Mouse (Mus musculus) limb, embryonic 15.5 days (tissue): ENCODE data around the gene Trpc7. TPM values are rescaled to one million over a fixed set of nuclear protein-coding genes. Genes with fewer than 3 reads are reported as not detected.

Experiments used
- ATAC-seq: fragments of 200-750 bp; cut with Nextera tagmentation; 2 replicates; pipeline ENCODE4 v1.8.0; 2017; ENCODE audit warnings: low read depth, moderate TSS enrichment; ENCODE audit not compliant: insufficient number of reproducible peaks, low FRiP score, low TSS enrichment
- H3K27ac ChIP-seq: fragments of 300-500 bp; sonication (generic); 2 replicates; pipeline ENCODE4 v1.5.1; 2015; ENCODE audit warnings: moderate library complexity, mild to moderate bottlenecking, inconsistent platforms
- H3K27me3 ChIP-seq: fragments of 300-500 bp; sonication (generic); 2 replicates; pipeline ENCODE4 v1.6.1; 2015; ENCODE audit warnings: inconsistent platforms
- H3K36me3 ChIP-seq: fragments of 300-500 bp; sonication (generic); 2 replicates; pipeline ENCODE4 v1.6.1; 2015; ENCODE audit warnings: inconsistent platforms
- H3K4me1 ChIP-seq: fragments of 300-500 bp; sonication (generic); 2 replicates; pipeline ENCODE4 v1.6.1; 2015; ENCODE audit warnings: inconsistent platforms
- H3K4me2 ChIP-seq: fragments of 300-500 bp; sonication (generic); 2 replicates; pipeline ENCODE4 v1.6.1; 2015; ENCODE audit warnings: mild to moderate bottlenecking, inconsistent platforms
- H3K4me3 ChIP-seq: fragments of 300-500 bp; sonication (generic); 2 replicates; pipeline ENCODE4 v1.5.1; 2015; ENCODE audit warnings: mild to moderate bottlenecking, inconsistent platforms
- H3K9ac ChIP-seq: fragments of 300-500 bp; sonication (generic); 2 replicates; pipeline ENCODE4 v1.6.1; 2015; ENCODE audit warnings: inconsistent platforms
- H3K9me3 ChIP-seq: fragments of 300-500 bp; sonication (generic); 2 replicates; pipeline ENCODE4 v1.6.1; 2016; ENCODE audit warnings: inconsistent platforms
- WGBS: fragments of 180-500 bp; shearing (Covaris S2); methylation state at CpG from one replicate; pipeline ENCODE4 v1.1.7; 2015; 5-methylcytosine and 5-hydroxymethylcytosine counted together
- polyA plus RNA-seq: library from polyadenylated mRNA; unstranded; fragments of >200 nt; fragmentation: Nextera tagmentation; extraction: Ambion mirVana; gene quantifications from 2 replicates; pipeline ENCODE4 v1.2.1, GENCODE M21; 2015

Trpc7 gene
- polyA plus RNA-seq, 1 experiment from 2014 or later: 0.09 TPM

- Histone ChIP-seq H3K27me3 (no peaks in the 10 kb centered on the region), H3K27ac (no peak overlapping the region), H3K9me3 (no peaks in the 10 kb centered on the region), H3K9ac (no peak overlapping the region), H3K4me3 (no peak overlapping the region), H3K36me3 (peaks cover 26% of the 10 kb centered on the region), H3K4me2 (no peak overlapping the region), H3K4me1 (no peaks in the 10 kb centered on the region)
- WGBS: 90% methylated on average over 6 of the region's 6 CpGs
- ATAC-seq: no peak
These were observed 153.4 kb downstream of the Trpc7 start for GRCm38 (mm10) chr13:56742325-56742901.

GRCm38 (mm10) chr13:56741691-56742090 lies 154.1 kb downstream of the Trpc7 start:
- no peak for ATAC-seq
- Histone ChIP-seq H3K27ac (no peak overlapping the region), H3K9ac (no peak overlapping the region), H3K4me3 (no peak overlapping the region), H3K36me3 (peaks cover 28% of the 10 kb centered on the region), H3K27me3 (no peaks in the 10 kb centered on the region), H3K4me2 (no peak overlapping the region), H3K9me3 (no peaks in the 10 kb centered on the region), H3K4me1 (no peaks in the 10 kb centered on the region)
- 91% methylated on average over 7 of the region's 7 CpGs for whole genome bisulfite sequencing

DNA sequence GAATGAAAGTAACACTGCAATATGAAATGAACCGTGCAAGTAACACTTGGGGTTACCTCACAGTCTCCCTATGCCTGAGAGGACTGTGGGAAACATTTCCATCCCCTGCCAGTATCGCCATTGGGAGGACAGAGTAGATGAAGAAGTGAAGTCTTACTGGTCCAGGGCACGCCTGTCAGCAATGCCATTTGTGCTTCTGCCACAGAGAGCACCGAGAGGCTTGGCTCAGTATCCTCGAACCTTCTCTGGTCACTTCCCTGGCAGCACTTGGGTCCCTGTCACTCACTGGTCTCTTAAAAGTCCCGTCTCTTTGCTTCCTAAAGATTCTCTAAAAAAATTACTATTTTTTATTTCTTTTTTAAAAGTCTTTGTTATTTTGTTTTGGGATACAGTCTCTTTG lies 155.3 kb downstream of the Trpc7 start:
- Histone ChIP-seq H3K9me3 (no peaks in the 10 kb centered on the region), H3K4me1 (no peaks in the 10 kb centered on the region), H3K27ac (no peak overlapping the region), H3K4me2 (no peak overlapping the region), H3K27me3 (no peaks in the 10 kb centered on the region), H3K4me3 (no peak overlapping the region), H3K9ac (no peak overlapping the region), H3K36me3 (peaks cover 38% of the 10 kb centered on the region)
- no peak for ATAC-seq
- 86% methylated on average over 6 of the region's 6 CpGs for WGBS

DNA sequence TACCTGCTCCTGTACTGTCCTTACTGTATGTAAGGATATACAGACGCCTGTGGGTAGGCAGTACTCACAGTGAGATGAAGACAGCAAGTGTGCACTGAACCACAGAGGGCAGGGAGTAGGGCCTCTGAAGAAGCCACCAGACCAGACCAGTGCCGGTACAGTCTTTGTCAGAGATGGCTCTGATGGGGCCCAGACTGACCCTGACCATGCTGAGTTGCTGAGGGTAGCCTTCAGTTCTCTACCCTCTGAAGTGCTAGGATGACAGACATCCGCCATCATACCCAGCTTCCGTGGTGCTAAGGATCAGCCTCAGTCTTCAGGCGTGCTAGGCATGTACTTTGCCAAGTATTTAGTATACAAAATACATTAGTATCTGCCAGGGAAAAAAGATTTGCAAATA lies 156.2 kb downstream of the Trpc7 start:
- no peak overlapping the region for H3K27ac ChIP-seq
- H3K9ac ChIP-seq: no peak overlapping the region
- H3K9me3 ChIP-seq: no peaks in the 10 kb centered on the region
- no peaks in the 10 kb centered on the region for H3K4me1 ChIP-seq
- no peaks in the 10 kb centered on the region for H3K27me3 ChIP-seq
- no peak for ATAC-seq
- H3K4me3 ChIP-seq: no peak overlapping the region
- peaks cover 46% of the 10 kb centered on the region for H3K36me3 ChIP-seq
- no peak overlapping the region for H3K4me2 ChIP-seq
- WGBS: 94% methylated on average over 5 of the region's 5 CpGs

DNA sequence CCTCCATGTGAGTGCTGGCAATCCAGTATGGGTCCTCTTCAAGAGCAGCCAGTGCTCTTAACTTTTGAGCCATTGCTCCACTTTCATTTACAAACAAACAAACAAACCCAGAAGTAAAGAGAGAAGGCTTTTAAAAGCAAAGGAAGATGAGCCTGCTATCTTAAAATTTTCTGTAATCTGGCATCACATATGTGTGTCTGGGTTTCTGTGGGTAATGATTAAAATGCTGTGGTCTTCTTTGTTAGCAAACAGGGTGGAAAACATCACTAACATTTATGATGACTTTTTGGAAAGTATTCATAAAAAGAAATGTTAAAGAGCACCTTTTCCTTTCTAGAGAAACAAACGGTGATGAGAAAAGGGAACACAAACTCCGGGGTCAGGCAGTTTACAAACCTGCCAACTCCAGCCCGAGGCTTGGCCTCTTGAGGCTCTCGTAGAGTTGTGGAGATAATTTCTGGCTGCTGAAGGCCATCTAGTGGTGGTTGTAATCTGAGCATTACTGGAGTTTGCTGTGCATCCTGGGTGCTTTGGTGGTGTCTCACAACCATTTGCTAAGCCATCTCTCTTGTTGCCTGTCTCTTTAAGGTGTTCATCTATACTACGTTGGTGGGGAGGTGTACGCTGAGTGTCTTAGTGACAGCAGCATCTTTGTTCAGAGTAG lies 160.4 kb downstream of the Trpc7 start:
- H3K9ac ChIP-seq: no peak overlapping the region
- no peak for ATAC-seq
- H3K4me3 ChIP-seq: no peak overlapping the region
- H3K27ac ChIP-seq: no peak overlapping the region
- H3K4me2 ChIP-seq: no peak overlapping the region
- H3K36me3 ChIP-seq: peaks cover 78% of the 10 kb centered on the region
- WGBS: 54% methylated on average over 6 of the region's 6 CpGs
- H3K9me3 ChIP-seq: no peaks in the 10 kb centered on the region
- no peaks in the 10 kb centered on the region for H3K27me3 ChIP-seq
- H3K4me1 ChIP-seq: no peaks in the 10 kb centered on the region

GRCm38 (mm10) chr13:56734617-56735016 lies 161.2 kb downstream of the Trpc7 start:
- Histone ChIP-seq H3K4me1 (no peaks in the 10 kb centered on the region), H3K9me3 (no peaks in the 10 kb centered on the region), H3K27ac (no peak overlapping the region), H3K4me2 (no peak overlapping the region), H3K36me3 (peaks cover 78% of the 10 kb centered on the region), H3K27me3 (no peaks in the 10 kb centered on the region), H3K4me3 (no peak overlapping the region), H3K9ac (no peak overlapping the region)
- 80% methylated on average over 4 of the region's 4 CpGs for WGBS
- ATAC-seq: no peak

DNA sequence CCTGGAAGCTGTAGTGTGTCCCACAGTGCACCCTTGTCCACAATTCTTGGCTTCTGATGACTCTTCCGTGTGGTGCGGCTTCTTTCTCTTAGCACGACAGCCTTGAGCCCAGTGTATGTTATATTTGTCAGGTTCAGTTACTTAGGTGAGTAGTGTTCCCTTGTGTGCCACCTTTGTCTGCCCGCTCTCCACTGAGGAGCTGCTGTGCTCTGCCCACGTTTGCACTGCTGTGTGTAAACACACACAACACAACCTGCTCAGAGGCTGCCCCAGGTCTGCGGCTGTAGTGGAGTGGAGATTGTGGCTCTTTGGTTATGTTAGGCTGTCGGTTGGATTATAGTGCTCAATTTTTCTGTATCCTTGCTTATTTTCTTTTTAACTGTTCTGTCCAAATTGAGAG lies 166.7 kb downstream of the Trpc7 start:
- Histone ChIP-seq H3K9me3 (no peaks in the 10 kb centered on the region), H3K27me3 (no peaks in the 10 kb centered on the region), H3K9ac (no peak overlapping the region), H3K27ac (no peak overlapping the region), H3K4me3 (no peak overlapping the region), H3K4me2 (no peak overlapping the region), H3K36me3 (peaks cover 88% of the 10 kb centered on the region), H3K4me1 (no peaks in the 10 kb centered on the region)
- WGBS: 96% methylated on average over 7 of the region's 7 CpGs
- ATAC-seq: no peak

- no peak overlapping the region for H3K27ac ChIP-seq
- no peaks in the 10 kb centered on the region for H3K27me3 ChIP-seq
- no peak for ATAC-seq
- 83% methylated on average over 4 of the region's 4 CpGs for WGBS
- H3K36me3 ChIP-seq: peaks cover 78% of the 10 kb centered on the region
- H3K9me3 ChIP-seq: no peaks in the 10 kb centered on the region
- H3K4me2 ChIP-seq: no peak overlapping the region
- H3K9ac ChIP-seq: no peak overlapping the region
- no peaks in the 10 kb centered on the region for H3K4me1 ChIP-seq
- H3K4me3 ChIP-seq: no peak overlapping the region
These were observed 169.2 kb downstream of the Trpc7 start for GRCm38 (mm10) chr13:56726551-56726950.

Other genes starting within 250 kb of the Trpc7 start
- 27.3 and 30.4 TPM in 2 replicates for gene Smad5, start 193.0 kb downstream of the Trpc7 start, polyA plus RNA-seq
- gene Gm45623, start 142.2 kb downstream of the Trpc7 start, polyA plus RNA-seq: 0.62 and 0.79 TPM in 2 replicates